Comparison of ENCODE assay signal across 9 mouse cellular contexts in the genomic region with DNA sequence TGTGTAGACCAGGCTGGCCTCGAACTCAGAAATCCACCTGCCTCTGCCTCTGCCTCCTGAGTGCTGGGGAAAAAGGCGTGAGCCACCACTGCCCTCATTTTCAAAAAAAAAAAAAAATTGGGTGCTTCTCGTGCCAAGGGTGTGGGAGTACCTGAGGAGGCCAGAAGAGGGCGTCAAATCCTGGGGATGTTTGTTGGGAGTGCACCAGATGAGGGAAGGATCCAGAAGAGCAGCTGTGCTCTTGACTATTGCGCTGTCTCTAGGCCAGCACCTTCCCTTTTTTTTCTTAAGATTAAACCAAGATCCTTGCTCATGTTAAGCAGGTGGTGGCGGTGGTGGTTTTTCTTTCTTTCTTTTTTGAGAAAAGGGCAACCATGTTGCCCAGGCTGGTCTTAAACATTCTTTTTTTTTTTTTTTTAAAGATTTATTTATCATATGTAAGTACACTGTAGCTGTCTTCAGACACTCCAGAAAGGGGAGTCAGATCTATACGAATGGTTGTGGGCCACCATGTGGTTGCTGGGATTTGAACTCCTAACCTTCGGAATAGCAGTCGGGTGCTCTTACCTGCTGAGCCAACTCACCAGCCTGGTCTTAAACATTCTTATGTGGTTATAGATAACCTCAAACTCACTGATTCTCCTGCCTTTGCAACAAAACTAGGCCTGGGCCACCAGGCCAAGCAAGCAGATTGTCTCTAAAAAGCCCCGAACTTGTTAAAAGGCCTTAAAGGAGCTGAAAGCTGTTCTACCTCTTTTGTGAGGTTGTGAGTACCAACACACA. TPM values are rescaled to one million over a fixed set of nuclear protein-coding genes. Genes with fewer than 3 reads are reported as not detected.
DNase-seq lines count a peak whose midpoint lies in the region; ATAC-seq lines count a peak whose summit lies in the region.
"Had no signal": no experiment of that assay in that cellular context is flagged by ENCODE, and none has a peak within 500 bp of the region (broad histone marks: within the 10 kb centered on the region; RNA-seq: fewer than 3 reads in every experiment).

No protein-coding gene starts in this region.

- no peak overlapping the region for H3K27ac ChIP-seq in midbrain, embryonic 14.5 days (replicated peaks; ENCODE audit: low read depth, low read length)
- no peak overlapping the region for H3K27ac ChIP-seq in midbrain, embryonic 13.5 days
- H3K27ac ChIP-seq: heart, embryonic 13.5 days had no signal

- H3K9ac ChIP-seq in midbrain, embryonic 14.5 days (replicated peaks; ENCODE audit: low read length) = no peak overlapping the region
- no peak overlapping the region for H3K9ac ChIP-seq in midbrain, embryonic 13.5 days (replicated peaks)
- H3K9ac ChIP-seq: heart, embryonic 13.5 days had no signal

- H3K4me3 ChIP-seq in midbrain, embryonic 14.5 days (replicated peaks; ENCODE audit: low read depth, low read length) = no peak overlapping the region
- H3K4me3 ChIP-seq in midbrain, embryonic 13.5 days (replicated peaks) = no peak overlapping the region
- H3K4me3 ChIP-seq: heart, embryonic 13.5 days had no signal

- peaks cover 15% of the 10 kb centered on the region for H3K4me1 ChIP-seq in midbrain, embryonic 14.5 days (ENCODE audit: control insufficient read depth, insufficient read depth, low read length)
- H3K4me1 ChIP-seq in midbrain, embryonic 13.5 days (replicated peaks) = peaks cover 30% of the 10 kb centered on the region

- no peaks in the 10 kb centered on the region for H3K36me3 ChIP-seq in midbrain, embryonic 14.5 days (ENCODE audit: control insufficient read depth, insufficient read depth, low read length)
- H3K36me3 ChIP-seq in midbrain, embryonic 13.5 days = no peaks in the 10 kb centered on the region
- H3K36me3 ChIP-seq: heart, embryonic 13.5 days had no signal

- WGBS in midbrain, embryonic 14.5 days = 82% methylated on average over 10 of the region's 10 CpGs
- 81% methylated on average over 10 of the region's 10 CpGs for WGBS in midbrain, embryonic 13.5 days

- no peaks in the 10 kb centered on the region for H3K27me3 ChIP-seq in midbrain, embryonic 14.5 days (ENCODE audit: control insufficient read depth, insufficient read depth, low read length)
- no peaks in the 10 kb centered on the region for H3K27me3 ChIP-seq in midbrain, embryonic 13.5 days
- H3K27me3 ChIP-seq: heart, embryonic 13.5 days had no signal

- no peak for ATAC-seq in midbrain, embryonic 14.5 days (ENCODE audit: low FRiP score, low TSS enrichment)
- no peak for ATAC-seq in midbrain, embryonic 13.5 days
- ATAC-seq in megakaryocyte-erythroid progenitor cell, adult 5-6 weeks (replicated peaks; ENCODE audit: low FRiP score, low TSS enrichment, poor library complexity, severe bottlenecking) = peak; percentile 9; the same call in 1 of the 2 replicates

- no peaks in the 10 kb centered on the region for H3K9me3 ChIP-seq in midbrain, embryonic 14.5 days (ENCODE audit: control insufficient read depth, low read length)
- H3K9me3 ChIP-seq in midbrain, embryonic 13.5 days = no peaks in the 10 kb centered on the region
- H3K9me3 ChIP-seq: heart, embryonic 13.5 days had no signal

- H3K4me2 ChIP-seq in midbrain, embryonic 14.5 days (ENCODE audit: low read length) = no peak overlapping the region
- no peak overlapping the region for H3K4me2 ChIP-seq in midbrain, embryonic 13.5 days (replicated peaks)
- H3K4me2 ChIP-seq: heart, embryonic 13.5 days had no signal

- DNase-seq in cerebellum, adult 11 months = peak; percentile 28
- DNase-seq in cerebellum, adult 9-11 months = no peak
- DNase-seq in midbrain, embryonic 14.5 days = peak; percentile 37
- peak; percentile 86 for DNase-seq in c-Kit-positive CD71-positive TER-119-positive erythroid progenitor cells, embryonic 14.5 days (ENCODE audit: low spot score)
- peak; percentile 78 for DNase-seq in heart, postnatal 4 days
- peak; percentile 71 for DNase-seq in thymus, postnatal 4 days

RNA-seq across cellular contexts. Expression of a gene that starts 4.0 kb away (rescaled TPM):
- 27.9 and 31.7 TPM in 2 replicates for polyA plus RNA-seq in midbrain, embryonic 14.5 days (2014; fragmentation: Nextera tagmentation; extraction: Ambion mirVana)
- 15.3 and 17.8 TPM in 2 replicates for polyA plus RNA-seq in midbrain, embryonic 13.5 days (2015; fragmentation: Nextera tagmentation; extraction: Ambion mirVana)
- total RNA-seq in heart, postnatal 4 days (2021) = 10 to 100 TPM; 27.8 to 31.0 TPM
- 19.2 and 39.1 TPM in 2 replicates for total RNA-seq in megakaryocyte-erythroid progenitor cell, adult 5-6 weeks (2014; fragmentation: Nextera tagmentation)
- total RNA-seq in megakaryocyte-erythroid progenitor cell, adult 5-6 weeks (2017) = 4.6 and 5.8 TPM in 2 replicates
